Mouse (Mus musculus): ENCODE measurements around the gene Pjvk.
"Not testable (repeated sequence)": the region's sequence is repeated elsewhere in the genome, so short reads cannot be mapped to it uniquely, and the experiment has no call there.

The Pjvk gene

GRCm38 (mm10) chr2:76647883-76648570 lies at the start of gene Pjvk, which contains the start of gene Prkra:
Gene Pjvk (plus strand): TSS chr2:76648476.
Gene Prkra (minus strand): TSS chr2:76648015.
- peak; percentile 79 for DNase-seq (ENCODE audit: extremely low read depth, low read depth, low spot score)

DNA sequence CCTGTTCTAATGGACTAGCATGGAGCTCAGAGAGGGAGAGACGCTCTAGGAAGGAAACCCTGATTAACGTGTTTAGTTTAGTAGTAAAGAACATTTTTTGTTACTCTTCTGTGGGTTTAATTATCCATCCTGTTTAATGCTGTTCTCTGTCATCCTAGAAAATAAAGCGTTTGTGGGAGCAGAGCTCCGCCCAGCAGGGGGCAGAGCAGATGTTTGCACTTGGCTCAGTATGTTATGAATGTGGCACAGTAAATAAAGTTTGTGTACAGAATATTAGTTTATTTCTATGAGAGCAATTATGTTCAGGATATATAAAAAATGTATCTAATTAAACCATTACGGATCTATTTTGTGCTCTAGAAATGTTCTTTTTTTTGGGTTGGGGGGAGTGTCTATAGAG lies 49.1 kb upstream of the Pjvk start:
- no peak for DNase-seq (ENCODE audit: extremely low read depth, low read depth, low spot score)

DNA sequence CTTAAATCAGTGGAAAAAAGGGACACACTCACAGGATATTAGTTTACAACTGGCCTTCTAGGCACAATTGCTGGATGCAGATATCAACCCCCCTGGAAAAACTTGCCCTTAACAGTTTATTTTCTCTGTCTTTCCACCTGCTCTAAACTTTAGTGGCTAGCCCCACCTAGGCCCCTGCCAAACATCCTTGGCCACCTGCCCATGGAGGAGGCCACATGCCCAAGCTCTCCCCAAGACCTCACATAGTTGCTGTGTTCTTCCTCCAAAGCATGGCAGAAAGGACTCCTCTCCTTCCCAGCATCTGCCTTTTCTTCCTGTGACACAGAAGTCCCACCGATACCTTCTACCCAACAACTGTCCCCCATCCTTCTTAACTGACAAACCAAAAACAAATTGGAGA lies 46.0 kb upstream of the Pjvk start:
- no peak for DNase-seq (ENCODE audit: extremely low read depth, low read depth, low spot score)

- DNase-seq (ENCODE audit: extremely low read depth, low read depth, low spot score), result no peak
Observed at GRCm38 (mm10) chr2:76606704-76607103, 41.6 kb upstream of the Pjvk start.

DNA sequence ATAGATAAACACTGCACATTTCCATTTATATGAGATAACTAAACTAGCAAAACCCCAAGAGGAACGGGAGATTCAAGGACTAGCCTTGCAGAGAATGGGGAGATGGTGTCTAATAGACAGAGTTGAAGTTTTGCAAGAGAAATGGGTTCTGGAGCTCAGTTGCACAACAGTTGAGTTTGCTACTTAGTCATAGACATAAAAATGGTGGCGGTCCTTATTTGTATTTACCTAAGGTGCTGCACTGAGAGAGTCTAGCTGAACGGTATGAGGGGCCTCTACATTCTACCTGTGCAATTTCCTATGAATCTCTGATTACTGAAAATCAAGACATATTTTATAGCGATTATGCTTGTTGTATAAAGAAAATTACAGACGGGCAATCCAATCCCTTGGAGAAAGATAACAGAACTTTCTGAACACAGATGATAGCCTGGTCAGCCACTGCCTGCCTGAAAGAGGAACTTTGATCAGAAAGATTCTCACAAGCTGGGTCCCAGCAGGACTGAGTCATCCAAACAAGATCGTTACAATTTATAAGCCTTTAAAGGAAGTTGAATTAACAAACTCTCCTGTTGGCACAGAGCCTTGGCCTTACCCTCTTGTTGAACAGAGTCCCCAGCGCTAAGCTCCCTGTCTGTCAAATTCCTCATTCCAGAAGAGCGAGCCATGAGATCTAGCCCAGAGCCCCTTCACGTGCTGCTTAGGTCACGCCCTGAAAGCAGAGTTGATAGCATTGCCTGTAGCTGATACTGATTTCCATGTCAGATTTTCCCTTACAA lies 37.8 kb upstream of the Pjvk start:
- no peak for DNase-seq (ENCODE audit: extremely low read depth, low read depth, low spot score)

DNA sequence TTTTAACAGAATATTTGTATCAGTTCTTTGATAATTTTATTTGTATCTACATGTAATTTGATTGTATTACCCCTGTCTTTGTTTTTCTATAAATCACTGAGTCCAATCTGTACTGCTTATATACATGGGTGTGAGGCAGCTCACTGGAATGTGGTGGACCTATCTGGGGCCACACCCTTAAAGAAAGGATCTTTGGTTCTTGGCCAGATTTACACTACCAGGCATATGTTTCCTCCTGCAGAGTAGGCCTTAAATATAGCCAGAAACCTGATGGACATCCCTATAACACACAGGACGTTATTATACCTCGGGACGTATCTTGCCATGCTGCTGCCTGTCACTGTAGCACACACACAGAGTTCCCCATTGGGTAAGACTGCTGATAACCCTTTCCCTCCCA lies 36.3 kb upstream of the Pjvk start:
- no peak for DNase-seq (ENCODE audit: extremely low read depth, low read depth, low spot score)

- no peak for DNase-seq (ENCODE audit: extremely low read depth, low read depth, low spot score)
Observed at GRCm38 (mm10) chr2:76618078-76618477, 30.2 kb upstream of the Pjvk start.

DNA sequence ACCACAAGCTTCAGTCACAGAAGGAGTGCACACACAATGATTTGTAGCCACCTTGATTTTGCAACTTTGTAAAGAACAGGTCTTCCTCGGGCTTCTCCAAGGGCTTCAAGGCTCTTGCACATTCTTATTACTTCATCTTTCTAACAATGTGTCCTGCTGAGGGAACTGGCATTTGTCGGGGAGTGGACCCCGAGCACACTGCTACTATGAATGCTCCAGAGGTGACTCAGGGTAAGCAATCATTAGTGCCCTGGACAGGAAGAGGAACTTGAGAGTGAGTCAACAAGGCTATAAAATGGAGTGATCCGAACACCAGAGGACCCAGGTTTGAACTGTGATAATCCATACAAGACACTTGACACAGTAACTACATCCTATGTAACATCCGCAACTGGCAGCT lies 28.1 kb upstream of the Pjvk start:
- no peak for DNase-seq (ENCODE audit: extremely low read depth, low read depth, low spot score)

- no peak for DNase-seq (ENCODE audit: extremely low read depth, low read depth, low spot score)
Observed at GRCm38 (mm10) chr2:76621724-76622123, 26.6 kb upstream of the Pjvk start.

DNA sequence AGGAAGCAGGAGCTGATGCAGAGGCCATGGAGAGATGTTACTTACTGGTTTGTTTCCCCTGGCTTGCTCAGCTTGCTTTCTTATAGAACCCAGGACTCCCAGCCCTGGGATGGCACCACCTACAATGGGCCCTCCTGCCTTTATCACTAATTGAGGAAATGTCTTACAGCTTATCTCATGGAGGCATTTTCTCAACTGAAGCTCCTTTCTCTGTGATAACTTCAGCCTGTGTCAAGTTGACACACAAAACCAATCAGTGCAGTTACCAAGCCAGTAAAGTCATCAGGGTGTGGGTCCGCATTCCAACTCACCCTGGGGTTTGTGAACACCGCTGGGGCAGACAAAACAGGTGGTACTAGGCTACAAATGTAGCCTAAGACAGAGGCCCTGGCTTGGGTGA lies 26.0 kb upstream of the Pjvk start:
- DNase-seq (ENCODE audit: extremely low read depth, low read depth, low spot score), result not testable (repeated sequence)

DNA sequence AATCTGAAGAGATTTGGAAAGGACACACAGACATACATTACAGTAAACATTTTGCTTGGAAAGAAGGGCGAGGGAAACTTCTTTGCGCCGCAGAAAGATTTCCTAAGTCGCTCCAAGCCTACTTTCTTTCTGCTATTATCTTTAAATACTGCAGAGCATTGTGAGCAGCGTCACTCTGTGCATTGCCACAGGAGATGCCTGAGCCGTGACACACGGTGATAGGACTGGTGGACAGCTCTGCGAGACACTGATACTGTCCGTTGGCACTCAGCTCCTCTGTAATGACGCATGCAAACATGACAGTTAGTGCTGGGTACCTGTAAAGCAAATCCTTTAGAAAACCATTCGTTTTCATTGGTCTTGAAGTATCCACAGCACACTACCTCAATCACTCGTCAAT lies 18.0 kb upstream of the Pjvk start:
- DNase-seq (ENCODE audit: extremely low read depth, low read depth, low spot score), result no peak

DNA sequence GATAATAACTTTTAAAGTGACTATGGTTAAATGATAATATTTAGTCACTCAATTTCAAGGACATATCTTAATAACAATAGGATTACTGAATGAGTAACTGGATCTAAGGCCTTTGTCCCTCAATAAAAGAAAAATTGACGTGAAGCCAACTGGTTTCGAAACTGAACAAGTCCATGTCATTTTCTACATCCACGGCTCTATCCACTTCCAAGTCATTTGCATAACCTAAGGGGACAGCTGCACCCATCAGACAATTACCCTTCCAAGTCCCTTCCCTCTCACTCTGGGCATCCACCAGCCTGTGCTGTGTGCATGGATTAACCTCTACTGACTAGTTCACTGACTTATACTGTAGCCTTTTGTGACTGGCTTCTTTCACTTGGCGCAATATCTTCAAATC lies 16.7 kb upstream of the Pjvk start:
- peak; percentile 76 for DNase-seq (ENCODE audit: extremely low read depth, low read depth, low spot score)

DNA sequence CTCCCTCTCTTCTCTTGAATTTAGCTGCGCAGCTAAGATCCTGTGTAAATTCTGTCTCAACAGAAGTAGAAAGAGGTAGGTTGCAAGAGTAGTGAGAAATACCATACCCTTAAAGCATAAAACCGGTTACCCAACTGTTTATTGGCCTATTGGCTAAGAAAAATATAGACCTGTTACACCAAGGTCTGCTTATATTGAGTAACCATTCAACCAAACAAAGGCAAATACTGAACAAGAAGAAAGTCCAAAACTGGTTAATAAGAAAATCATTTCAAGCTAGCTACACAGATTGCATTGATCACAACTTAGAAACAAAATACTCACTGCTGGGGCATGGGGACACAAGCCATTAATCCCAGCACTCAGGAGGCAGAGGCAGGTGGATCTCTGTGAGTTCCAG lies 8.6 kb upstream of the Pjvk start:
- no peak for DNase-seq (ENCODE audit: extremely low read depth, low read depth, low spot score)

DNA sequence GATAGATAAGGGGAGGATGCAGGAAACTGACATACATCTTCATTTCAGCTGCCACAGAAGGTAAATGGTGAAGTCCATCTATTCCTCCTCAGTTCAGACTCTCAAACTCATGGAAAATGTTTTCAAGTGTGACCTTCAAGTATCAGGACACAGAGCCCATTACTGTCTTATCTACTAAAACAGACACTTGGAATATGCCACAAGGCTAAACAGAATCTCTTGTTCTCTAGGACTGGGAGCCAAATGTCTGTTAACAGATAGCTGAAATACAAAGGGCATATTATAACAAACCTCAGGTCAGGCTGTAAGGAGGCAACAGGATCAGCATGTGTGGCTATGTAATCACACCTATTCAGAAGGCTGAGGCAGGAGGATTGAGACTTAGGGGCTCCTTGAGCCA lies 4.5 kb upstream of the Pjvk start:
- no peak for DNase-seq (ENCODE audit: extremely low read depth, low read depth, low spot score)

- DNase-seq (ENCODE audit: extremely low read depth, low read depth, low spot score), result no peak
Observed at GRCm38 (mm10) chr2:76647441-76647869, 821 bp upstream of the Pjvk start.

GRCm38 (mm10) chr2:76648666-76649141 lies 428 bp downstream of the Pjvk start:
- DNase-seq (ENCODE audit: extremely low read depth, low read depth, low spot score), result no peak

GRCm38 (mm10) chr2:76653070-76653469 lies 4.8 kb downstream of the Pjvk start:
- DNase-seq (ENCODE audit: extremely low read depth, low read depth, low spot score), result no peak

DNA sequence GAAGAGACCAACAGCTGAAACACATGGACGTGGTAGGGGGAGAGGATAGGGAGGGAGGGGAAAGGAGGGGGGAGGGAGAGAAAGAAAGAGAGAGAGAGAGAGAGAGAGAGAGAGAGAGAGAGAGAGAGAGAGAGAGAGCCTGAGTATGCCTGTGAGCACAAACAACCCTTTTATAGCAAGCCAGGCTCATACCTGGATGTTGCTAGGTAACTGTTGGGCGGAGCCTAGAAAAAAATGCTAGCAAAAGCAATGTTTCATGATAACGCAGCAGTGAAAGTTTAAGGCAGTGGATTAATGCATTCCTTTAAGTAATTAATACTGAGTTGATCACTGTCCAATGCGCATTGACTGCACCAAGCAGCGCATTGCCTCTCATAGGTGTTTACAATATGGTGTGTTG lies 6.4 kb downstream of the Pjvk start:
- DNase-seq (ENCODE audit: extremely low read depth, low read depth, low spot score), result no peak

DNA sequence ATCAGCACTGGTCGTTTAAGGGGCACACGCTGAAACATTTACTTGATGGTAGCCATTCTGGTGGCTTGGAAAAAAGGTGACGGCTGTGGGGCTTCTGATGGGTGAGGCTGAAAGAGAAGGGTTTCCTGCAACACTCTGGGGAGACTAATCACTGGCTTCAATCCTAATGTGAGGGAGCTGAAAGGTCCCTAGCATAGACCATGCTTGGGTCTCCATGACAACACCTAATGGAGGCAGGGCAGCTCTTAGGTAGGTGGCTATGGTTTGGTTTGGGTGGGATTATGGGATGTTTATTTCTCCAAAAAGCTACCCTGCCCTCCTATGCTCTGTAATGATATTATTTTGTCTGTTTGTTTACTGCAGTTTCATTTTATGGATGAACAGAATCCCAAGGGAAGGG lies 7.2 kb downstream of the Pjvk start:
- no peak for DNase-seq (ENCODE audit: extremely low read depth, low read depth, low spot score)

GRCm38 (mm10) chr2:76655982-76656381 lies 7.7 kb downstream of the Pjvk start:
- DNase-seq (ENCODE audit: extremely low read depth, low read depth, low spot score), result no peak

GRCm38 (mm10) chr2:76658551-76658950 lies 10.3 kb downstream of the Pjvk start:
- DNase-seq (ENCODE audit: extremely low read depth, low read depth, low spot score), result no peak

DNA sequence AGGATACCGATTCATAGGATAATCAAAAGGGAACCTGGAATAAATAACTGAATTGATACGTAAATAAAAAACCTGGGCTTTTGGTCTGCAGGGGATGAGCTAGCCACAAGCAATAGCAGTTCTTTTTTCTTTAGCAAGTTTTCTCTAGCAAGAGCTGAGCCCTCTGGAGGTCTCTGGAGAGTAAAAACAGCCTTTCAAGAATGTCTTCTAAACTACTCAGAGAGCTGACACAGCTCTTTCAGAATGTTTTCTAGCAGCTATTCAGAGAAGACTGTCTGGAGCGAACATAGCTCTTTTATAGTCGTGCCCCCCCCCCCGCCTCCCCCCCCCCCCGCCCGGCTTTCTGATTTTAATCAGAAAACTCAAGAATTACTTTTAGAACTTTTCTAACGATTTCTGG lies 11.1 kb downstream of the Pjvk start:
- DNase-seq (ENCODE audit: extremely low read depth, low read depth, low spot score), result no peak

Data from fat pad, adult 2 months (tissue).